Mouse (Mus musculus): ENCODE results near the gene Mis18a.

The Mis18a gene

DNA sequence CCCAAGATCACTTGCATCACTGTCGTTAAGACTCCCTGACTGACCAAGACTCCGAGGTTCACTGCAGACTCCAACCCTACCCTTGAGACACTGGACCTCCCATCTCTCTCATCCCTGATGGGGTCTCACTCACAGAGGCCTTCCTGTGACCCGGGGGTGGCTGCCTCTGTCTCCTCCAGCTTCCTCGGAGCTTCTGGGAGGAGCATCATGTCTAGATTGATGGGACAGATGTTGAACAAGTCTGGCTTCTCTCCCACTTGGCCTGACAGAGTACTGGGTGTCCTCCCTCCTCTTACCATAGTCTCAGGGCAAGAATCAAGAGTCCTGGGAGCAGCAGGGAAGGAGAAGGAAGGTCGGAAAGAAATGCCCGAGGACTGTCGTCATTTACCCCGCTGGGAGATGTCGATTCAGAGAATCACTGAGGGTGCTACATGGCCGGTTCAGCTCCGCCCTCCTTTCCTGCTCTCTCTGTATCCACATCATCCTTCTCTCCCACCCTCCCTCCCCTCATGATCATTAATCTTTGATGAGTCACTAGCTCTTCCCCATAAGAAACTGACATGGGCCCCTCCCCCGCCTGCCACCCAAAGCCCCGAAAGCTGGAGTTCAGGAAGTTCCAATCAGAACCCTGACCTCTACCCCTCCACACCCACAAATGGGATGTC lies 22.9 kb downstream of the Mis18a start:
- no peak for DNase-seq (ENCODE audit: low spot score)

DNA sequence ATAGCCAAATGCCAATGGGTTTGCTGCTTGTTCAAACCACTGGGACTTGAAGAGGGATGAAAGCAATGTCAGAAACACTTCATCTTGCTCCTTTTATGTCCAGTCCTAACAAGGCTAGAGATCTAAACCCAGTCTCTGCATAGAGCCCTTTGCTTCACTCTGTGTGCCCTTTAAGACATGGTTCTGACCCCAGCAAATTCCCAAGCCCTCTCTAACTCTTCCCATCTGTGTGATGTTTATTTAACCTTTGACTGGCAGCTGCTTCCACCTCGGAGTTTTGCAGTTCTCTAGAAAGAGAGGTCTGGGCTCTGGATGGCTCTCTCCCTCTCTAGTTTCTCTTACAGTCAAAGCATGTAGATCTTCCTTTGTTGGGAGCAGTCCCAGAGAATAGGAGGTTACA lies 23.6 kb downstream of the Mis18a start:
- DNase-seq (ENCODE audit: low spot score), result no peak

DNA sequence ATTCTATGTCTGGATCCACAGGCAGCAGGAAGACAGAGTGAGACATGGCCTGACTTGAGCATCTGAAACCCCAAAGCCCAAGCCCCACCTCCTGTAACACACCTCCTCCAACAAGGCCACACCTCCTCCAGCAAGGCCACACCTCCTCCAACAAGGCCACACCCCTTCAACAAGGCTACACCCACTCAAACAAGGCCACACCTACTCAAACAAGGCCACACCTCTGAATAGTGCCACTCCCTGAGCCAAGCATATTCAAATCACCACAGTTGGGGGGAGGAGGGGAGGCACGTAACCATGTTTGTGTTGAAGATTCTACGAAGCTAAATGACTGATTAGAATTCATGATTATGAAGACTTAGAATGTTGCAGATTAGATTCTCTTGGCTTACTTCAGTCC lies 25.7 kb downstream of the Mis18a start:
- DNase-seq (ENCODE audit: low spot score), result no peak

DNA sequence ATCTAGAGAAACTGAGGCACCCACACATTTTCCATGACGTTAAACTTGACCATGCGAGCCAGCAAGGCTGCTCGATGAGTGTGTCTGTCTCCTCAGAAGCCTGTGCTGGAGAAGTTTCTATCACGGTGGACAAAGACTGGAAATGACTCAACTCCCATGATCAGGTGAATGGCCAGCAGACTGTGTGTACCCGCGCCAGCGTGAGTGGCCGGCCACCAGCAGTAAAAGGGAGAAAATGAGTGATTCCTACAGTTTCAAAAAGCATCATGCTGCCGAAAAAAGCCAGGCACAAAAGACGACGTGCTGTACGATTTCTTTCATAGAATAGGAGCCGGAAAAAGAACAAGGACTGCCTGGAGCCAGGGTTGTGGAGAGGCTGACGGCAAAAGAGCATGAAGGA lies 27.8 kb downstream of the Mis18a start:
- DNase-seq (ENCODE audit: low spot score), result no peak

DNA sequence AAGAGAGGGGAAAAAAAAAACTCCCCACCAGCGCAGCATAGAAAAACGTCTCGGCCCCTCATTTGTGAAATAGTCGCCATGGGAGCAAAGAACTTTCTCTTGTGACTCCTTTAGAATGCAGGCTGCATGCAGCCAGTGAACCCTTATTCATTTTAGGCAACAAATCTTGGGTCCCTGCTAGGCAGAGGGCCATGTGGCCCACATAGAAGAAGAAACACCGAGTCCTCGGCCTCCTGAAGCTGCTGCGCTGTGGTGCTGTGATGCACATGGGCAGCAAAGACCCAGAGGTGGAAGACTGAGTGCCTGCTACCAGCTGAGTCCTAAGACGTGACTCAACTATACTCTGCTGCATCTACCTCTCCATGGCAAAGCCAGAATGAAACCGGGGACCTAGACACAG lies 30.9 kb downstream of the Mis18a start:
- DNase-seq (ENCODE audit: low spot score), result no peak

DNA sequence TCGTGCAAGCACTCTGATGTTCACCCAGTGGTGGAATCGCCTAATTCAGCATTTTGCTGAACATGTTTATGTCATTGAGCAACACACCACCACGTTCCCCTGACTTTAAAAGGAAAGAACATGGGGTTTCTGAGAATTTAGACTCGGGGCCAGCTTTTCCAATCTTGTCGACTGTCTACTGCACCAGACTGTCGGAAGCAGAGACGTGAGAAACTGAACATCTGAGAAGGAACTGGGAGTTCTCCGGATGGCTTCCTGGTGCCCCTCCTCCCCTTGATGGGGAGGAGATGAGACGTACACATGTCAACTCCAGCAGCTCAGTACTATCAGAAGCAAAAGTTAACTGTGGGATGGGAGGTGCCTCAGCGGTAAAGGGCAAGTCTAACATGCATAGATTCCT lies 32.1 kb downstream of the Mis18a start:
- no peak for DNase-seq (ENCODE audit: low spot score)

DNA sequence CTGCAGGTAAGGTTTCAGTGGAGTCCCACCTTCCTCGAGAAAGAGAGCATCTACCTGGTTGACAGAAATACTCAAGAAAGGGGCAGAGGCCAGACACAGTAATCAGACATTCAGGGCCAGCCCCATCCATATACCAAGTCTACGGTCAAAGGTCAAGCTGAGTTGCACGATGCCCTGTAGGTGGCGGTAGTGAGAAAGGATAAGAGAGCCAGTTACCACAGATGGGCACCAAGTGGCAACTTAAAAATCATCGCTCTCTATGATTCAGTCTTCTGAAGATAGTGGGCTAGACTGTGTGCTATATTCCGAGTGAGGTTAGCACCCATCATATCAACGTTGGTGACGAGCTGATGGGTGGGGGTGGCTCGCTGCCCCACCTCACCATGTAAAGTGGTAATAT lies 32.5 kb downstream of the Mis18a start:
- DNase-seq (ENCODE audit: low spot score), result peak; percentile 44

DNA sequence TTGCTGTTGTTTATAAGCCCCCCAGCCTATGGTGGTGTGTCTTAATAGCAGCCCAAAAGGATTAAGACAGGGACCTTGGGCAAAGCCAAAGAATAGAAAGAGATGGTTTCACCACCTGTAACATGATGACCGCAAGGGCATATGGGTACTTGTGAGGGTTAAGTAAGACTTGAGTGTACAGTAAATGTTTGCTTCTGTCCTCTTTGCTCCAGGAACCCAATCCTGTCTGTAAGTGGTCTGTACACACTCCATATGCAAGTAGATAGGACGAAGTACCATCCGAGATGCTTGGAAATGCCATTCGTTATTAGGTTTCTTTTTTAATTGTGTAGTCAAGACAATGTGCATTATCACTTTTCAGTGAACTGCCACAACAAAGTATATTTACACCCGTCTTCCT lies 33.6 kb downstream of the Mis18a start:
- no peak for DNase-seq (ENCODE audit: low spot score)

DNA sequence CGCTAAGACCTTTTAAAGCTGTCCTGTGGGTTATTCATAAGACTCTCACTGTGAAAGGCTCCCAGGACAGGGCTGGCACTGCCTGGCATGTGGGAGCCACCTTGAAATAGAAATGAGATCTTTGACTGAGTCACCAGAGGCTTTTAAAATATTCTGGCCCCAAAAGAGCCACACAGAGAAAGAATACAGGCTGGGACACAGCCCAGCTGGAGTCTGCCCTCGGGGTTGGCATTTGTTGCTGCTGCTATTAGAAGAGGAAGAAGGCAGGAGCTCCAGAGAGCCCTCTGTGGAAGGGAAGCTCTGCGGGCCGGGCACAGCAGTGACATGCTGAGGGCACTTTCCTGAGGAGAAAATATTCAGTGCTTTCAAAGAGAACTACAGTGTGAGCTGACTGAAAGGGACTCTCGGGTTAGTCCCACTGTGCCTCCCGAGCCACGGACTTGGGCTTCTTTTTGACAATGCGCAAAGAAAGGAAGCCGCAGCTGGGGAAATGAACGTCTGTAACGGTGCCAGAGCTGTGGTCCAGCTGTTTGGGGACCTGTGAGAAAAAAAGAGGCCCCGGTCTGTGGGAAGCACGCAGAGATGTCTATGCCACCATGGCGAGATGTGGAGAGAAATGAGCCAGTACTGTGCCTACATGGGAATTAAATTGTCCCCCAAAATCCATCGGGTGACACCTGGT lies 34.4 kb downstream of the Mis18a start:
- no peak for DNase-seq (ENCODE audit: low spot score)

DNA sequence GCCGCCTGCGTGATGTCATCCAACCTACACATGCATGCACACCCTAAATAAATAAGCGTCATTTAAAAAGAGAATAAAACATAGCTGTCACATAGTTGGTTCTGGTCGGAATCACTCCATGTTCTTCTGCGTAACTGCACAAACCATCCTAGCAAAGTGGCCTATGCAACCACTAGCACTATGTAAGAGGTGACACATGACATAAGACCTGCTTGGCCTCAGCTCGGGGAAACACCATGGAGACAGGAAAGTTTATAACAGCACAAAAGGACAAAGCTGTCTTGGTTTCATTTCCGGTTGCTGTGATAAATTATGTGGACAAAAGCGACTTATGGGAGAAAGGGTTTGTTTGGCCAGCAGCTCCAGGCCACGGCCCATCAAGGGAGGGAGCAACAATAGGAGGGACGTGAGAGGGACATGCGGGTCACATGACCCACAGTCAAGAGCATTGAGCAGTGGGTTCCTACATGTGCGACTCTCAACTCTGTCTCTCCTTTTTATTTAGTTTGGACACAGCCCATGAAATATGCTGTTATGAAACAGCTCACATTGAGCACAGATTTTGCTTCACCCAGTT lies 39.4 kb downstream of the Mis18a start:
- no peak for DNase-seq (ENCODE audit: low spot score)

DNA sequence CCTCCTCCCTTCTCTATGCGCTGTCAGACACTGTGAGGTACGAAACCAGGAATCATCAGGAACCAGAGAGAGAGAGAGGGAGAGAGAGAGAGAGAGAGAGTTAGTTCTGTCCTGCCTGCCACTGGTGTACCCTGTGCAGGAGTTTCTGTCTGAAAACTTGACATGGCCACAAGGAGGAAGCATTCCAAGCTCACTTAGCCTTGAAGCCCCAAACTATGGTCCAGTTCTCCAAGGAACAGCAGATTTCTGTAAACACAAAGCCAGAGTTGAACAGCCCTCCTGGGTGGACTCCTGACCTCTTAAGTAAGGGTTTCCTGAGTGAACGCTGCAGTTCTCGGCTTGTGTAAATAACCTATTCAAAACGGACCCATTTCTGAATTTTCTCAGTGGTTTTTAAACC lies 40.2 kb downstream of the Mis18a start:
- no peak for DNase-seq (ENCODE audit: low spot score)

DNA sequence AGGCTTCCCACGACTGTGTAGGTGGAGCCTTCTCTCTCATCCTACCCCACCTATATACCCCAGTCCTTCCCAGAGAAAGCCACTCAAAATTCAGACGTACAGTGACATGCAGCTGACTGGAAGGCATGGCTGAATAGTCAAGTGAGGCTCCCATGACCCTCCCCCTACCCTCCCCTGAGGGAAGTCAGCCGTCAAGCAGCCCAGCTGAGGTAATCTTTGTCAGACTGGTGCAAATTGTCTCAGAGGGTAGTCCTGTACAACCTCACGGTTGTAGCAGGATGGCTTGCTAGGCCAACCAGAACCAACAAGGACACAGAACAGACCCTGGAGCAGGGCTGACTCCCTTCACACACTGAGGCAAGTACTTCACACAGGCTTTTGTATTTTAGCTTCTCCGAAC lies 43.1 kb downstream of the Mis18a start:
- DNase-seq (ENCODE audit: low spot score), result no peak

DNA sequence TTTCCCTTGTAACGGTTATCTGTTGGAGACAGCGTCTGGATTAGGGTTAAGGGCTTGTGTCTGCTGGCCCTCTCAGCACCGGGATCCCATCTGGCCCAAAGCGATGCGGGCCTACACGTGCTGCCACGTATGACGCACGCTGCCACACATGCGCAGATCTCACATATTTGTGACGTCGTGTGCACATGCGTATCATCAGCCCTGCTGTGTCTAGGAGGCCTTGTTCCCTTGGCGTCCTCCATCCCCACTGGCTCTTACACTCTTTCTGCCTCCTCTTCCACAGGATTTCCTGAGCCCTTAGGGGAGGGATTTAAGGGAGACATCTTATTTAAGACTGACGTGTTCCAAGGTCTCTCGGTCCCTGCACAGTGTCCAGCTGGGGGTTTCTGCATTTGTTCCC lies 47.2 kb downstream of the Mis18a start:
- no peak for DNase-seq (ENCODE audit: low spot score)

DNA sequence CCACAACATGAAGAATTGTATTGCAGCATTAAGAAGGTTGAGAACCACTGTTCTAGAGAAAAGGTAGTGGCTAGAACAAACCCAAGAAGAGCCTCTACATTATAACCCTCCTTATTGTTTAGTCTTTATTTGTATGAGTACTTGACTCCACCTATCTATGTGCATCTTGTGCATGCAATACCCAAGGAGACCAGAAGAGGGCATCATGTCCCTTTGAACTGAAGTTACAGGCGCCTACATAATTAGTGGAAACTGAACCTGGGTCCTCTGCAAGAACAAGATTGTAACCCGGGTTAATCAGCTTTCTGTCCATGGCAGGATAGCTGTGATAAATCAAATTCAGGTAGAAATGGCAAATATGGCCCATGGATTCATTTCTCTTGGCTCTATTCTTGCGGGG lies 48.4 kb downstream of the Mis18a start:
- no peak for DNase-seq (ENCODE audit: low spot score)

DNA sequence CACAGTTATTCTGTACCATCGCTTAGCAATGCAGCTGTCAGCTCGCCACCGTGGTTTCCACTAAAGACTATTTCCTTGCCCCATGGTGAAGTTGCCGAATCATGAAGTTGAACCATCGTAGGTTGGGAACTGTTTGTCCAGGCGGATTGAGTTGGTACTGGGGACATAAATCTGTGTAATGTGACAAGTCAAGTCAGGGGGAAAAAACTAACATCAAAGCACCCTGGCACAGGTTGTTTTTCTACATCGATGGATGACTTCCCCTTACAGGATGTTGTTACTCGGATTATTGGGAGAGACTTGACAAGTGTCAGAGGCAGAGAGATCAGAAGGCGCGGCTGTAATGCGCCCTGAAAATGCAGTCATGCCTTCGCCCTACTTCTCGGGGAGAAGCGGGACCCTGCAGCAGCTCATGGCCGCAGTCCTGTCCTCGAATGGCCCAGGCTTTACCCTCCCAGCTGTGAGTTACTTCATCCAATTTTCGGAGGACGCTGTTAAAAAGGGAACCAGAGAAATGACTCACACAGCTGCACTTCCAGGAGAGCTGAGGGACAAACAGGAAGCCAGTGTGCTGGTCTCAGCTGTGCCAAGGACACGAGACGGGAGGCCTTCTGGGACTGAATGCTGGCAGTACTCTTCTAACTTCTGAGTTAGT lies 50.2 kb downstream of the Mis18a start:
- peak; percentile 13 for DNase-seq (ENCODE audit: low spot score)

DNA sequence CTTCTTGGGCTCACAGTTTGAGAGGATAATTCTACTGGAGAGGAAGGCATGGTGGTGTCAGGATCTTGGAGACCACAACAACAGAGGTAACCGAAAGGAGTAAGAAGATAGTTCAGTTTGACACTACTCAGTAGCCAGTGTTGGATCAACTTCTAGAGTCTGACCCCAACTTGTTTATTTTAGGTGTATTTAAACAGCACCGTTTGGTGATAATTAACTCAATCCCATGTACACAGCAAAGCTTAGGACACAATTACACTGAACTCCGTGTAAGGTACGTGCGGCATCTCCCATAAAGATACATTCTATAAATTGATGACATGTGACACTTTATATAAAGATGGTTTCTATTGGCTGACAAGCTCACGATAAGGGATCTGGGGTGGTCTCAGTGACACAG lies 52.6 kb downstream of the Mis18a start:
- DNase-seq (ENCODE audit: low spot score), result no peak

DNA sequence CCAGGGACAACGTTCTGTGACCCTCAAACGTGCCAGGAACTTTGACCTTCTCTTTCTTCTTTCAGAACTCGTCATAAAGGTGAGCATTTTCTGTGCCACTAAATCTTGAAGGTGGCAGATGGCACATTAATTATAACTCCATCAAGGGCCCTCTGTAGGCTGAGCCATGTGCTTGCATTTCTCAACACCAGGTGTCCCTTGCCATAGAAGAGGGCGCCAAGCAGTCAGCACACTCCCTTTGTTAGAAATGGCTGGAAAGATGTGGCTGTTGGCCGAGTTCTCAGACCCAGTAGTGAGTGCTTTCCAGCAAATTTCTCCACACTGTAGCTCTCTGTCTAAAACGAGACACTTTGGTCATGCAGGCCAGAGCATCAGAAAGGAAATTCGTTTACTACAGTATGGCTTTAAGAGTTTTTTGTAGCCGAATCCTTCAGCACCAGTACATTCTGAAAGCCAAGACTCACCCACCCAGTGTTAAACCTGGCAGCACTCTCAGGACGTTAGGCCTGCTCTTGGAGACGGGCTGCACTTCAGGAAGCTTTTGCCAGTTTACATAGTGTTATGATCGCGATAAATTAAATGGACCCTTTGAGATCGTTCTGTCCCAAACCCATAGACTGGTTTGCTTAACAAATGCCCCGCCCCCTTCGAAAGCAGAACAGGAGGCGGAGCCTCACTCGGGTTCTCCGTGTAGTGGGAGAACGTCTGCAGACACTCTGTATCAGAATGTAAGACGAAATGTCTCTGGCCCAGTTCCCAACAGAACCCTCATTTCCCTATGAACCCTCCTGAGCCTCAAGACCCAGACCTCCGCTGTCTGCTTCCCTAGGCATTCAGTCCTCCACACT lies 53.5 kb downstream of the Mis18a start:
- DNase-seq (ENCODE audit: low spot score), result no peak

All from urinary bladder, postnatal 14 days (tissue).